In the genomic region with DNA sequence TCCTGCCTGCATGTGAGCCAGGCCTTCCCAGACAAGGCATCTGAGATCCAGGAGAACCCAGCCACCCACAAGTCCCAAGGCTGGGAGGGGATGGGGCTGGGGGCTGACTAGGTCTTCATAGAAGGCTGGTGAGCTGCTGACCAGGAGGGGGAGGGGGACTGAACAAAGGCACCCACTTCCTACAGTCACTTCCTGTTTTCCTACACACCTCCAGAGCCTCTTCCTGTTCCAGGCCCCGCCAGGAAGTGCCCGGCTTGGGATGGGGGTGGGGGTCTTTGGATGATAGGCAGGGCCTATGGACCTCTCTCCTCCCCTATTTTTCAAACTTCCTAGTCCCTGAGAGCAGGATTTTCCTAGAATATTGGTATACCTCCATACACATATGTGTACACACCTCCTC, we compare ENCODE assay signal across 17 mouse cellular contexts. TPM values are rescaled to one million over a fixed set of nuclear protein-coding genes. Genes with fewer than 3 reads are reported as not detected.
A peak's percentile ranks its signal among the peaks of the same experiment; 100 is the strongest.
DNase-seq lines count a peak whose midpoint lies in the region; ATAC-seq and TF ChIP-seq lines count a peak whose summit lies in the region.
"Had no signal": no experiment of that assay in that cellular context is flagged by ENCODE, and none has a peak within 500 bp of the region (broad histone marks: within the 10 kb centered on the region; RNA-seq: fewer than 3 reads in every experiment).

No protein-coding gene starts in this region.

- intact Hi-C loops in heart, postnatal 25 days (cut with DNase I): loop anchor here (5.0 kb wide), 1 partner anchor 35 kb away; no protein-coding TSS in a partner anchor

- no peaks in the 10 kb centered on the region for H3K36me3 ChIP-seq in CH12.LX (replicated peaks in 1 of 2; ENCODE audit: control insufficient read depth in 1 of 2, insufficient read depth in 1 of 2, low read length in 1 of 2)
- no peaks in the 10 kb centered on the region for H3K36me3 ChIP-seq in hindbrain, embryonic 13.5 days
- H3K36me3 ChIP-seq: embryonic facial prominence, embryonic 10.5 days; hindbrain, embryonic 15.5 days had no signal

- H3K4me3 ChIP-seq in CH12.LX (replicated peaks in 1 of 3; ENCODE audit: low read depth in 2 of 3, low read length in 2 of 3, poor library complexity in 1 of 3): no peak overlapping the region
- no peak overlapping the region for H3K4me3 ChIP-seq in brown adipose tissue, adult 24 weeks (ENCODE audit: insufficient read depth, low read depth, low read length)
- no peak overlapping the region for H3K4me3 ChIP-seq in hindbrain, embryonic 13.5 days
- H3K4me3 ChIP-seq: embryonic facial prominence, embryonic 10.5 days; hindbrain, embryonic 15.5 days had no signal

- dilution Hi-C loops in CH12.LX (cut with MboI; ENCODE audit: extremely low pct_ligation_motif_present, extremely low pct_unique_long_range_greater_than_20kb, low sequenced_read_pairs): no loop called here

- TF ChIP-seq EP300 in CH12.LX (IDR thresholded peaks at IDR 0.05; ENCODE audit: low read length): no peak

- H3K27me3 ChIP-seq in CH12.LX (replicated peaks): peaks cover 78% of the 10 kb centered on the region
- peaks cover 65% of the 10 kb centered on the region for H3K27me3 ChIP-seq in hindbrain, embryonic 13.5 days

- 83% methylated on average over 2 of the region's 2 CpGs for WGBS in hindbrain, embryonic 13.5 days

- in situ Hi-C loops in CH12.LX (cut with MboI; ENCODE audit: low pct_ligation_motif_present, low pct_unique_long_range_greater_than_20kb, low sequenced_read_pairs): no loop called here

- no peaks in the 10 kb centered on the region for H3K79me2 ChIP-seq in CH12.LX (replicated peaks; ENCODE audit: control insufficient read depth, extremely low read depth, insufficient read depth, poor library complexity, severe bottlenecking)

- TF ChIP-seq POLR2A in CH12.LX (IDR thresholded peaks at IDR 0.05; ENCODE audit: low read depth, low read length): no peak

- ATAC-seq in hindbrain, embryonic 13.5 days (ENCODE audit: low FRiP score): no peak
- ATAC-seq: Patski had no signal

- no peaks in the 10 kb centered on the region for H3K9me3 ChIP-seq in CH12.LX (replicated peaks; ENCODE audit: low read length)
- no peaks in the 10 kb centered on the region for H3K9me3 ChIP-seq in hindbrain, embryonic 13.5 days
- H3K9me3 ChIP-seq: embryonic facial prominence, embryonic 10.5 days; hindbrain, embryonic 15.5 days had no signal

- no peak for TF ChIP-seq RAD21 in CH12.LX (IDR thresholded peaks at IDR 0.05; ENCODE audit: low read depth, low read length)

- no peak overlapping the region for H3K9ac ChIP-seq in CH12.LX (ENCODE audit: insufficient read depth, low read depth)
- no peak overlapping the region for H3K9ac ChIP-seq in hindbrain, embryonic 13.5 days
- H3K9ac ChIP-seq: hindbrain, embryonic 15.5 days had no signal

- peaks cover 10 to 14% of the 10 kb centered on the region in 2 experiments for H3K4me1 ChIP-seq in CH12.LX (ENCODE audit: control insufficient read depth in 1 of 2, insufficient read depth in 2 of 2)
- H3K4me1 ChIP-seq in brown adipose tissue, adult 24 weeks (ENCODE audit: control insufficient read depth, insufficient read depth, insufficient read length, low read length): peaks cover 14% of the 10 kb centered on the region
- H3K4me1 ChIP-seq in hindbrain, embryonic 13.5 days (replicated peaks): peaks cover 21% of the 10 kb centered on the region

- no peak overlapping the region for H3K4me2 ChIP-seq in CH12.LX (ENCODE audit: insufficient read depth, low read depth, poor library complexity, severe bottlenecking)
- no peak overlapping the region for H3K4me2 ChIP-seq in hindbrain, embryonic 13.5 days
- H3K4me2 ChIP-seq: hindbrain, embryonic 15.5 days had no signal

- no peak overlapping the region for H3K27ac ChIP-seq in CH12.LX (ENCODE audit: insufficient read depth, low read depth)
- H3K27ac ChIP-seq in brown adipose tissue, adult 24 weeks (replicated peaks; ENCODE audit: low read depth, low read length): peak overlapping the region; percentile 25
- H3K27ac ChIP-seq in hindbrain, embryonic 13.5 days: no peak overlapping the region
- H3K27ac ChIP-seq: embryonic facial prominence, embryonic 10.5 days; hindbrain, embryonic 15.5 days had no signal

- no peak for TF ChIP-seq CTCF in CH12.LX (conservative IDR thresholded peaks at IDR 0.05 in 1 of 2, IDR thresholded peaks at IDR 0.05 in 1 of 2; ENCODE audit: low read depth in 2 of 2, low read length in 2 of 2)

- DNase-seq in heart, adult 11 months: peak; percentile 97
- DNase-seq in heart, postnatal 25 days (ENCODE audit: low spot score): no peak
- DNase-seq in CH12.LX (ENCODE audit: extremely low read depth): no peak
- DNase-seq in kidney, postnatal 4 days: peak; percentile 43 to 59
- no peak for DNase-seq in layer of hippocampus, postnatal 36 days
- DNase-seq in Muller cell, postnatal 12 days (ENCODE audit: inconsistent ontology term): no peak
- DNase-seq: cerebellum, adult 9-10 months; gastrocnemius, postnatal 14 days; right cerebral cortex, postnatal 4 days had no signal

TF ChIP-seq in CH12.LX, 34 proteins besides CTCF, POLR2A, EP300 and RAD21:
- TF ChIP-seq ZNF384 (IDR thresholded peaks at IDR 0.05; ENCODE audit: low read depth, low read length) (no peak), JUN (IDR thresholded peaks at IDR 0.05; ENCODE audit: insufficient read depth, low read depth, low read length) (no peak), RCOR1 (conservative IDR thresholded peaks at IDR 0.05; ENCODE audit: low read depth, low read length) (no peak), ELF1 (IDR thresholded peaks at IDR 0.05; ENCODE audit: low read depth, low read length) (peak; percentile 53; the same call in 1 of the 2 replicates)
TF ChIP-seq in CH12.LX: peak in this region for 1.

RNA-seq across cellular contexts. Expression of a gene that starts 23.2 kb away (rescaled TPM):
- total RNA-seq in heart, postnatal 25 days (2021): 10 to 100 TPM; 11.2 to 11.7 TPM
- total RNA-seq in CH12.LX (2012; rRNA removed) (0.08 and 0.17 TPM in 2 replicates), CH12.LX (2014; rRNA removed) (not detected in 2 replicates)
- 0.06 and 0.08 TPM in 2 replicates for polyA plus RNA-seq in CH12.LX (2012; ENCODE audit: insufficient read length, low read depth)
- 2.1 and 2.7 TPM in 2 replicates for polyA plus RNA-seq in brown adipose tissue, adult 24 weeks (2012; ENCODE audit: insufficient read depth, insufficient read length, missing spikeins)
- 1.5 and 2.2 TPM in 2 replicates for polyA plus RNA-seq in hindbrain, embryonic 13.5 days (2015; fragmentation: Nextera tagmentation; extraction: Ambion mirVana)
- 1 to 10 TPM; 1.8 to 2.4 TPM for total RNA-seq in layer of hippocampus, postnatal 36 days (2021)

RNA-seq across cellular contexts. Expression of a gene that starts 31.2 kb away (rescaled TPM):
- total RNA-seq in heart, postnatal 25 days (2021): 1 to 10 TPM; 1.2 to 1.4 TPM
- total RNA-seq in CH12.LX (2012; rRNA removed) (not detected in 2 replicates), CH12.LX (2014; rRNA removed) (not detected in 2 replicates)
- polyA plus RNA-seq in CH12.LX (2012; ENCODE audit: insufficient read length, low read depth): not detected in 2 replicates
- polyA plus RNA-seq in brown adipose tissue, adult 24 weeks (2012; ENCODE audit: insufficient read depth, insufficient read length, missing spikeins): not detected in 2 replicates
- not detected in 2 replicates for polyA plus RNA-seq in hindbrain, embryonic 13.5 days (2015; fragmentation: Nextera tagmentation; extraction: Ambion mirVana)
- not detected for total RNA-seq in layer of hippocampus, postnatal 36 days (2021)
- total RNA-seq: gastrocnemius, postnatal 14 days; layer of hippocampus, adult 8-10 months had no signal
- polyA plus RNA-seq: embryonic facial prominence, embryonic 10.5 days; limb, embryonic 11.5 days; Patski; stomach, embryonic 14.5 days had no signal

Comparison
In these comparisons a context has a peak if more than half of its experiments do, and no peak if none do; other contexts are left out.
1. DNase-seq: peak in heart, adult 11 months (single experiment) and kidney, postnatal 4 days (2 of 2); none in heart, postnatal 25 days (single experiment), CH12.LX (single experiment), layer of hippocampus, postnatal 36 days (0 of 2) and Muller cell, postnatal 12 days (single experiment).